Mouse (Mus musculus): ENCODE measurements at regions not wholly inside any gene's neighbourhood (a gene's known extent, or its start where the extent isn't known, plus 50 kb on each side); places are given as distances from the start of the nearest gene placed in this dataset.

DNA sequence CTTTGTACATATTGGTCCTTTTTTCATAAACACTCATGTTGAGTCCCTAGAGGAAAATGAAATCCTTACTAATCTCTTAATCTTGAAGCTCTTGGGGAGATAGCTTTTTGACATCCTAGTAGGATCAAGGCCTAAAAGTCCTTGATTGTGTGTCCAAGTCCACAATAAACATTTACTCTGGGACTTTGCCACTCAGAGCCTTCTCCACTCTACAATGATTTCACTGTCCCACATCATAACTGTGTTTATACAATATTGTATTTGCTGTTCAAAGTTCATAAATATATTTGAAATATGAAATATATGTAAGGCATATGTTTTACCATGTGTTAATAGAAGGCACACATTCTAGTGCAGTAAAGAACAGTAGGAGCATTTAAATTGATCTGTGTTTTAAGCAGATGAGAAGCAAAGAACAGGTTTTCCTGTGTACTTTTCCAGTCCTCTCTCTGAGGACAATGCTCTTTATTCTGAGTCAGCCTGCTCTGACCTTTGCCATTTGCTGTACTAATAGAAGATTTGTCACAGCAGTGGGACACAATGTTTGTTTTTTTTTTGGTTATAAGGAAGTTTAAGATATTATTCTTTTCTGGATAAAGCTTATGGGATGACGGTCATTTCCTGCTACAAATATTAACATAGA is 130.7 kb upstream of the Gprin3 start:
- TF ChIP-seq POLR2A (IDR thresholded peaks at IDR 0.05; ENCODE audit: insufficient read depth, low read depth, low read length) (no peak), CTCF (IDR thresholded peaks at IDR 0.05) (no peak)

Data from heart, adult 2 months (tissue).